Comparison of ENCODE assay signal across 8 mouse cellular contexts in the genomic region with DNA sequence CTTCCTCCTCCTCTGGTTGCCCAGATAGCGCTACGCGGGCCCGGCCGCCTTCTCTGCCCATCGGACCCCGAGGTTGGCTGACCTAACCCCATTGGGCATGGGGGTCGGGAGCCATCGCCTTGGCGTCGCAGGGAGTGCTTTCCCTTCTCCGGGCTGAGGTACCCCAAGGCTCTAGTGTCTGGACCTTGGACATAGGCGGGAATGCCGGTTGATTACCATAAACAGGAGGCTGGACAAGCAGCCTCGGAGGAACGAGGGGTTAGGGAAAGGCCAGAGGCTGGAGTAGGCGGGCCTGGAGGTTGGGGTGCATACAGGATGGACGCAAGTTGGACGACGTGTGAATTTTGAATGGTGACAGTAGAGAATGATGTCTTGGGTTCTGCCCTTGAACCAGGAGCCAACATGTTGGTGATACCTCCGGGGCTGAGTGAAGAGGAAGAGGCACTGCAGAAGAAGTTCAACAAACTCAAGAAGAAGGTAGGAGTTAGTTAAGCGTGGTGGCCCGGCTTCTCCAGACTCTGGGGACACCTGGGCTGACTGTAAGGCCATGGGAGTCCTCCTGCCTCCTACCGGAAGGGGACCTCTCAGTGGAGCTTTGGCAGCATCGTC. TPM values are rescaled to one million over a fixed set of nuclear protein-coding genes. Genes with fewer than 3 reads are reported as not detected.
DNase-seq lines count a peak whose midpoint lies in the region; ATAC-seq and TF ChIP-seq lines count a peak whose summit lies in the region.

No protein-coding gene starts in this region.

- H3K27me3 ChIP-seq in heart, postnatal 0 days (ENCODE audit: control insufficient read depth, insufficient read depth, low read length): no peaks in the 10 kb centered on the region
- H3K27me3 ChIP-seq in hindbrain, embryonic 13.5 days: no peaks in the 10 kb centered on the region
- H3K27me3 ChIP-seq in midbrain, embryonic 13.5 days: no peaks in the 10 kb centered on the region

- intact Hi-C loops in left cerebral cortex, postnatal 36 days (cut with DNase I): loop anchor here (1.0 to 5.0 kb wide), 3 partner anchors 13 to 132 kb away; a partner anchor contains a TSS

- H3K4me1 ChIP-seq in heart, postnatal 0 days (ENCODE audit: control insufficient read depth, insufficient read depth): peaks cover 13% of the 10 kb centered on the region
- peaks cover 31% of the 10 kb centered on the region for H3K4me1 ChIP-seq in hindbrain, embryonic 13.5 days (replicated peaks)
- H3K4me1 ChIP-seq in midbrain, embryonic 13.5 days (replicated peaks): peaks cover 26% of the 10 kb centered on the region

- H3K4me3 ChIP-seq in heart, postnatal 0 days (ENCODE audit: low read depth, low read length): peak overlapping the region; percentile 84
- H3K4me3 ChIP-seq in hindbrain, embryonic 13.5 days: peak overlapping the region; percentile 80
- H3K4me3 ChIP-seq in midbrain, embryonic 13.5 days (replicated peaks): peak overlapping the region; percentile 91

- no peak for TF ChIP-seq CTCF in heart, postnatal 0 days (IDR thresholded peaks at IDR 0.05; ENCODE audit: low read depth)

- peaks cover 45% of the 10 kb centered on the region for H3K36me3 ChIP-seq in heart, postnatal 0 days (replicated peaks; ENCODE audit: control insufficient read depth, insufficient read depth, low read length)
- H3K36me3 ChIP-seq in hindbrain, embryonic 13.5 days: peaks cover 61% of the 10 kb centered on the region
- peaks cover 57% of the 10 kb centered on the region for H3K36me3 ChIP-seq in midbrain, embryonic 13.5 days

- no peak for TF ChIP-seq EP300 in heart, postnatal 0 days (IDR thresholded peaks at IDR 0.05; ENCODE audit: low read depth)

- under 1% methylated on average over 25 of the region's 25 CpGs for WGBS in heart, postnatal 0 days
- 2% methylated on average over 25 of the region's 25 CpGs for WGBS in hindbrain, embryonic 13.5 days
- 2% methylated on average over 25 of the region's 25 CpGs for WGBS in midbrain, embryonic 13.5 days

- H3K9me3 ChIP-seq in heart, postnatal 0 days (replicated peaks; ENCODE audit: control insufficient read depth, low read length): no peaks in the 10 kb centered on the region
- H3K9me3 ChIP-seq in hindbrain, embryonic 13.5 days: no peaks in the 10 kb centered on the region
- H3K9me3 ChIP-seq in midbrain, embryonic 13.5 days: no peaks in the 10 kb centered on the region

- peak overlapping the region; percentile 96 for H3K4me2 ChIP-seq in heart, postnatal 0 days (ENCODE audit: low read depth, low read length)
- peak overlapping the region; percentile 88 for H3K4me2 ChIP-seq in hindbrain, embryonic 13.5 days
- peak overlapping the region; percentile 97 for H3K4me2 ChIP-seq in midbrain, embryonic 13.5 days (replicated peaks)

- DNase-seq in heart, postnatal 0 days (ENCODE audit: low spot score): no peak
- DNase-seq in heart, adult 11 months: no peak
- DNase-seq in MN1 (ENCODE audit: low spot score): peak; percentile 20
- DNase-seq in left cerebral cortex, postnatal 36 days (ENCODE audit: low spot score in 2 of 2): no peak
- DNase-seq in ovary, postnatal 10 days (ENCODE audit: low spot score): no peak
- no peak for DNase-seq in kidney, adult 9 months

- ATAC-seq in heart, postnatal 0 days (ENCODE audit: insufficient read depth, low read depth): no peak; the same call in 1 of the 2 replicates
- peak; percentile 69; the same call in 1 of the 2 replicates for ATAC-seq in hindbrain, embryonic 13.5 days (ENCODE audit: low FRiP score)
- no peak for ATAC-seq in midbrain, embryonic 13.5 days

- H3K9ac ChIP-seq in heart, postnatal 0 days (replicated peaks; ENCODE audit: low read depth, low read length): peak overlapping the region; percentile 75
- H3K9ac ChIP-seq in hindbrain, embryonic 13.5 days: peak overlapping the region; percentile 90
- H3K9ac ChIP-seq in midbrain, embryonic 13.5 days (replicated peaks): peak overlapping the region; percentile 90

- H3K27ac ChIP-seq in heart, postnatal 0 days (ENCODE audit: low read depth): peak overlapping the region; percentile 40; the same call in 1 of the 2 replicates
- H3K27ac ChIP-seq in hindbrain, embryonic 13.5 days: peak overlapping the region; percentile 77
- peak overlapping the region; percentile 61; the same call in 1 of the 2 replicates for H3K27ac ChIP-seq in midbrain, embryonic 13.5 days

RNA-seq across cellular contexts. Expression of a gene that starts 0.4 kb away (rescaled TPM):
- 22.9 and 39.8 TPM in 2 replicates for total RNA-seq in heart, postnatal 0 days (2014; rRNA removed; ENCODE audit: low replicate concordance)
- 36.3 and 39.9 TPM in 2 replicates for polyA plus RNA-seq in heart, postnatal 0 days (2015; fragmentation: Nextera tagmentation; extraction: Ambion mirVana)
- 82.7 and 88.9 TPM in 2 replicates for polyA plus RNA-seq in hindbrain, embryonic 13.5 days (2015; fragmentation: Nextera tagmentation; extraction: Ambion mirVana)
- 95.0 and 100 TPM in 2 replicates for polyA plus RNA-seq in midbrain, embryonic 13.5 days (2015; fragmentation: Nextera tagmentation; extraction: Ambion mirVana)
- total RNA-seq in left cerebral cortex, postnatal 36 days (2021): 10 to 100 TPM; 35.5 to 36.6 TPM

RNA-seq across cellular contexts. Expression of a gene that starts 0.6 kb away (rescaled TPM):
- total RNA-seq in heart, postnatal 0 days (2014; rRNA removed; ENCODE audit: low replicate concordance): 40.3 and 62.1 TPM in 2 replicates
- 15.9 and 18.7 TPM in 2 replicates for polyA plus RNA-seq in heart, postnatal 0 days (2015; fragmentation: Nextera tagmentation; extraction: Ambion mirVana)
- polyA plus RNA-seq in hindbrain, embryonic 13.5 days (2015; fragmentation: Nextera tagmentation; extraction: Ambion mirVana): 54.1 and 60.4 TPM in 2 replicates
- polyA plus RNA-seq in midbrain, embryonic 13.5 days (2015; fragmentation: Nextera tagmentation; extraction: Ambion mirVana): 59.3 and 61.3 TPM in 2 replicates
- 10 to 100 TPM; 58.5 to 72.2 TPM for total RNA-seq in left cerebral cortex, postnatal 36 days (2021)

RNA-seq across cellular contexts. Expression of a gene that starts 11.7 kb away (rescaled TPM):
- 1.1 and 2.9 TPM in 2 replicates for total RNA-seq in heart, postnatal 0 days (2014; rRNA removed; ENCODE audit: low replicate concordance)
- polyA plus RNA-seq in heart, postnatal 0 days (2015; fragmentation: Nextera tagmentation; extraction: Ambion mirVana): 1.3 and 2.1 TPM in 2 replicates
- 1.9 TPM in 2 replicates for polyA plus RNA-seq in hindbrain, embryonic 13.5 days (2015; fragmentation: Nextera tagmentation; extraction: Ambion mirVana)
- polyA plus RNA-seq in midbrain, embryonic 13.5 days (2015; fragmentation: Nextera tagmentation; extraction: Ambion mirVana): 1.7 and 2.2 TPM in 2 replicates
- total RNA-seq in left cerebral cortex, postnatal 36 days (2021): under 1 TPM in 1 of 2 experiments, not detected in 1; 0.63 TPM

RNA-seq across cellular contexts. Expression of a gene that starts 13.8 kb away (rescaled TPM):
- 19.2 and 22.3 TPM in 2 replicates for total RNA-seq in heart, postnatal 0 days (2014; rRNA removed; ENCODE audit: low replicate concordance)
- polyA plus RNA-seq in heart, postnatal 0 days (2015; fragmentation: Nextera tagmentation; extraction: Ambion mirVana): 23.0 and 24.3 TPM in 2 replicates
- polyA plus RNA-seq in hindbrain, embryonic 13.5 days (2015; fragmentation: Nextera tagmentation; extraction: Ambion mirVana): 68.9 and 69.6 TPM in 2 replicates
- 74.7 and 76.1 TPM in 2 replicates for polyA plus RNA-seq in midbrain, embryonic 13.5 days (2015; fragmentation: Nextera tagmentation; extraction: Ambion mirVana)
- total RNA-seq in left cerebral cortex, postnatal 36 days (2021): 10 to 100 TPM; 39.4 to 45.4 TPM

RNA-seq across cellular contexts. Expression of a gene that starts 13.9 kb away (rescaled TPM):
- 2.6 and 9.2 TPM in 2 replicates for total RNA-seq in heart, postnatal 0 days (2014; rRNA removed; ENCODE audit: low replicate concordance)
- 20.5 and 20.7 TPM in 2 replicates for polyA plus RNA-seq in heart, postnatal 0 days (2015; fragmentation: Nextera tagmentation; extraction: Ambion mirVana)
- 36.5 and 40.5 TPM in 2 replicates for polyA plus RNA-seq in hindbrain, embryonic 13.5 days (2015; fragmentation: Nextera tagmentation; extraction: Ambion mirVana)
- polyA plus RNA-seq in midbrain, embryonic 13.5 days (2015; fragmentation: Nextera tagmentation; extraction: Ambion mirVana): 38.5 and 40.5 TPM in 2 replicates
- total RNA-seq in left cerebral cortex, postnatal 36 days (2021): 10 to 100 TPM; 50.2 to 58.6 TPM
